ENCODE assay signal across 16 mouse cellular contexts in genomic region chr12:75182646-75183045, GRCm38 (mm10). TPM values are rescaled to one million over a fixed set of nuclear protein-coding genes. Genes with fewer than 3 reads are reported as not detected.
DNase-seq lines count a peak whose midpoint lies in the region.
"Had no signal": no experiment of that assay in that cellular context is flagged by ENCODE, and none has a peak within 500 bp of the region (broad histone marks: within the 10 kb centered on the region; RNA-seq: fewer than 3 reads in every experiment).

No protein-coding gene starts in this region.

- peak; percentile 21 to 24 for DNase-seq in layer of hippocampus, adult 8-10 months (ENCODE audit: low spot score in 2 of 2)
- DNase-seq in layer of hippocampus, postnatal 25 days (ENCODE audit: extremely low spot score in 1 of 2, low spot score in 1 of 2): no peak
- DNase-seq in NIH3T3 (ENCODE audit: low read depth): peak; percentile 27
- DNase-seq in frontal cortex, postnatal 36 days (ENCODE audit: low spot score in 2 of 2): peak; percentile 73 to 85
- DNase-seq in right cerebral cortex, postnatal 14 days: peak; percentile 9
- DNase-seq in embryo, embryonic 11 days: no peak
- no peak for DNase-seq in spleen, postnatal 14 days (ENCODE audit: low spot score in 2 of 2)
- DNase-seq in adrenal gland, postnatal 36 days: no peak
- DNase-seq: adrenal gland, adult 2 months; cerebellum, adult 9-11 months; heart, postnatal 14 days; kidney, adult 18-20 months; lung, postnatal 4 days; thymus, postnatal 36 days had no signal

RNA-seq across cellular contexts. Expression of gene Kcnh5, which starts 5.5 kb away (rescaled TPM):
- 10 to 100 TPM; 11.0 to 12.2 (median 11.4) TPM for total RNA-seq in layer of hippocampus, adult 8-10 months (2022)
- 10 to 100 TPM; 10.5 to 11.7 TPM for total RNA-seq in layer of hippocampus, postnatal 25 days (2021)
- under 1 TPM in 1 of 2 experiments, not detected in 1; 0.07 TPM for total RNA-seq in adrenal gland, postnatal 36 days (2021)
- total RNA-seq: gastrocnemius, adult 18-20 months; heart, postnatal 14 days; MEL had no signal

Comparison
In these comparisons a context has a peak if more than half of its experiments do, and no peak if none do; other contexts are left out.
1. DNase-seq: peak in layer of hippocampus, adult 8-10 months (2 of 2), NIH3T3 (single experiment), frontal cortex, postnatal 36 days (2 of 2) and right cerebral cortex, postnatal 14 days (single experiment); none in layer of hippocampus, postnatal 25 days (0 of 2), embryo, embryonic 11 days (single experiment), spleen, postnatal 14 days (0 of 2) and adrenal gland, postnatal 36 days (0 of 2).
2. RNA of gene Kcnh5, which starts 5.5 kb away (total RNA-seq): 10.5 to 11.7 TPM in layer of hippocampus, postnatal 25 days and 11.0 to 12.2 TPM in layer of hippocampus, adult 8-10 months; 0.07 TPM in adrenal gland, postnatal 36 days; every median in the first group is over 10 times any median in the second.